In genomic region chr15:4247637-4248136, GRCm38 (mm10) we compare ENCODE assay signal across 28 mouse cellular contexts.
A peak's percentile ranks its signal among the peaks of the same experiment; 100 is the strongest.
DNase-seq lines count a peak whose midpoint lies in the region; ATAC-seq and TF ChIP-seq lines count a peak whose summit lies in the region.
"Had no signal": no experiment of that assay in that cellular context is flagged by ENCODE, and none has a peak within 500 bp of the region (broad histone marks: within the 10 kb centered on the region; RNA-seq: fewer than 3 reads in every experiment).

No protein-coding gene starts in this region.

- 61% methylated on average over 1 of the region's 1 CpGs for WGBS in liver, adult 2 months
- WGBS in liver, postnatal 0 days (ENCODE audit: insufficient replicate concordance): 72% methylated on average over 1 of the region's 1 CpGs

- H3K9ac ChIP-seq in liver, adult 2 months (ENCODE audit: low read depth, low read length): no peak overlapping the region
- H3K9ac ChIP-seq in liver, postnatal 0 days (replicated peaks): no peak overlapping the region
- H3K9ac ChIP-seq: embryonic facial prominence, embryonic 13.5 days; embryonic facial prominence, embryonic 15.5 days; forebrain, embryonic 13.5 days; forebrain, embryonic 15.5 days; forebrain, postnatal 0 days had no signal

- H3K36me3 ChIP-seq in liver, adult 2 months (ENCODE audit: control insufficient read depth, insufficient read depth, low read length): no peaks in the 10 kb centered on the region
- no peaks in the 10 kb centered on the region for H3K36me3 ChIP-seq in liver, postnatal 0 days (replicated peaks; ENCODE audit: insufficient read depth, low read length)
- H3K36me3 ChIP-seq: embryonic facial prominence, embryonic 13.5 days; embryonic facial prominence, embryonic 15.5 days; forebrain, embryonic 10.5 days; forebrain, embryonic 15.5 days; G1E had no signal

- ATAC-seq in liver, postnatal 0 days: no peak
- no peak for ATAC-seq in erythroblast, adult 5-6 weeks (replicated peaks; ENCODE audit: low FRiP score, poor library complexity, severe bottlenecking)
- ATAC-seq: activated CD4-positive, CD25-positive, alpha-beta regulatory T cell, adult 4 months; CD4-positive, CD25-positive, alpha-beta regulatory T cell, adult 4 months; forebrain, embryonic 13.5 days; forebrain, embryonic 15.5 days; forebrain, postnatal 0 days had no signal

- no peak overlapping the region for H3K27ac ChIP-seq in liver, adult 2 months (replicated peaks; ENCODE audit: insufficient read depth, low read depth, low read length)
- H3K27ac ChIP-seq in liver, postnatal 0 days (ENCODE audit: low read depth): no peak overlapping the region
- H3K27ac ChIP-seq: embryonic facial prominence, embryonic 13.5 days; embryonic facial prominence, embryonic 15.5 days; forebrain, embryonic 10.5 days; forebrain, embryonic 13.5 days; forebrain, embryonic 15.5 days; gastrocnemius, adult 2 months had no signal

- H3K4me3 ChIP-seq in liver, adult 2 months (ENCODE audit: insufficient read depth, low read depth, low read length): no peak overlapping the region
- H3K4me3 ChIP-seq in liver, postnatal 0 days (ENCODE audit: low read depth, low read length): no peak overlapping the region
- H3K4me3 ChIP-seq: embryonic facial prominence, embryonic 13.5 days; embryonic facial prominence, embryonic 15.5 days; forebrain, embryonic 10.5 days; forebrain, embryonic 13.5 days; forebrain, embryonic 15.5 days; gastrocnemius, adult 2 months had no signal

- TF ChIP-seq CTCF in liver, adult 2 months (IDR thresholded peaks at IDR 0.05; ENCODE audit: low read depth, low read length): no peak
- TF ChIP-seq CTCF in liver, postnatal 0 days (IDR thresholded peaks at IDR 0.05; ENCODE audit: low read depth): no peak

- TF ChIP-seq EP300 in liver, postnatal 0 days (IDR thresholded peaks at IDR 0.05; ENCODE audit: low read depth): no peak

- H3K9me3 ChIP-seq in liver, postnatal 0 days (ENCODE audit: low read length): no peaks in the 10 kb centered on the region
- H3K9me3 ChIP-seq: embryonic facial prominence, embryonic 13.5 days; embryonic facial prominence, embryonic 15.5 days; forebrain, embryonic 10.5 days; forebrain, embryonic 13.5 days; forebrain, embryonic 15.5 days; G1E had no signal

- TF ChIP-seq POLR2A in liver, adult 2 months (IDR thresholded peaks at IDR 0.05; ENCODE audit: extremely low read depth, insufficient read depth, low read length): no peak

- no peaks in the 10 kb centered on the region for H3K4me1 ChIP-seq in liver, adult 2 months (ENCODE audit: control insufficient read depth, insufficient read depth, low read length)
- H3K4me1 ChIP-seq in liver, postnatal 0 days (ENCODE audit: insufficient read depth): no peaks in the 10 kb centered on the region
- H3K4me1 ChIP-seq: embryonic facial prominence, embryonic 13.5 days; embryonic facial prominence, embryonic 15.5 days; forebrain, embryonic 10.5 days; forebrain, embryonic 13.5 days; forebrain, embryonic 15.5 days had no signal

- no peak overlapping the region for H3K4me2 ChIP-seq in liver, postnatal 0 days (ENCODE audit: low read depth, low read length)
- H3K4me2 ChIP-seq: embryonic facial prominence, embryonic 13.5 days; embryonic facial prominence, embryonic 15.5 days; forebrain, embryonic 13.5 days; forebrain, embryonic 15.5 days had no signal

- no peaks in the 10 kb centered on the region for H3K79me2 ChIP-seq in liver, adult 2 months (ENCODE audit: control insufficient read depth, insufficient read depth, low read length)

- DNase-seq in liver, adult 2 months (ENCODE audit: extremely low read depth, low read depth, low spot score): peak; percentile 28
- no peak for DNase-seq in liver, postnatal 0 days
- peak; percentile 9 for DNase-seq in MN1 (ENCODE audit: low spot score)
- DNase-seq in NIH3T3 (ENCODE audit: low read depth): peak; percentile 5
- peak; percentile 23 for DNase-seq in fibroblast of lung, adult 2 months (ENCODE audit: low read depth)
- DNase-seq in frontal cortex, postnatal 10 days (ENCODE audit: low spot score in 2 of 2): no peak
- no peak for DNase-seq in spleen, postnatal 36 days (ENCODE audit: low spot score in 2 of 2)
- DNase-seq: adrenal gland, postnatal 10 days; adrenal gland, postnatal 25 days; B cell, adult 2 months; cerebellum, adult 18-20 months; cerebellum, adult 8-10 months; cerebellum, adult 9-11 months; cerebellum, postnatal 14 days; cerebellum, postnatal 36 days; embryo, embryonic 11 days; forebrain, postnatal 0 days; gastrocnemius, adult 2 months had no signal

- no peaks in the 10 kb centered on the region for H3K27me3 ChIP-seq in liver, adult 2 months (ENCODE audit: control insufficient read depth, insufficient read depth, low read length)
- no peaks in the 10 kb centered on the region for H3K27me3 ChIP-seq in liver, postnatal 0 days (ENCODE audit: insufficient read depth, low read length)
- H3K27me3 ChIP-seq: CH12.LX; embryonic facial prominence, embryonic 13.5 days; embryonic facial prominence, embryonic 15.5 days; forebrain, embryonic 13.5 days; forebrain, embryonic 15.5 days had no signal

Comparison
In these comparisons a context has a peak if more than half of its experiments do, and no peak if none do; other contexts are left out.
1. DNase-seq: peak in liver, adult 2 months (single experiment), MN1 (single experiment), NIH3T3 (single experiment) and fibroblast of lung, adult 2 months (single experiment); none in liver, postnatal 0 days (single experiment), frontal cortex, postnatal 10 days (0 of 2) and spleen, postnatal 36 days (0 of 2).